Mouse (Mus musculus): ENCODE data around the gene Spata21.

DNA sequence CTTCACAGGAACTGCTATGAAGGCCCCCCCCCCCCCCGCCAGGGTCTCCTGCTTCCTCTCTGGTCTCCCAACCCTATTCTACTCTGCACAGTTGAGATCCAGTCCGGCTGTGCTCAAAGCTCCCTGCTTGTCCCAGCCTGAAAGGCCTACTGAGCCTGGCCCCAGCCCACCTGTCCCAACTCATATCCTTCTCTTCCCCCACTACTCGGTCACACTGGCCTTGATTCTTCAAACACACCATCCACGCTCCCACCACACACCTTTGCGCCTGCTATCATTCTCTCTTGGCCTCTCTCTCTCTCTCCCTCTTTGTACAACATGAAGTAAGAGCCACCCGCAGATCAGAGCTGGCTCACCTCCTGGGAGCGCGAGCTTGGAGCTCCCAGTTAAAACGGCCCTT is 29.3 kb upstream of the Spata21 start:
- no peak for TF ChIP-seq CTCF (IDR thresholded peaks at IDR 0.05; ENCODE audit: borderline replicate concordance, insufficient read depth, low read length)
- TF ChIP-seq POLR2A (IDR thresholded peaks at IDR 0.05; ENCODE audit: low read depth, low read length): no peak

Measured in embryonic fibroblast, embryonic 13.5 days (primary cell).